Mouse (Mus musculus) spleen, postnatal 4 days (tissue): ENCODE measurements around the gene Flt3.
A peak's percentile ranks its signal among the peaks of the same experiment; 100 is the strongest.

Experiments used
- DNase-seq, 2 experiments: peaks; one replicate each; pipeline ENCODE4 v3.0.0; 2022; ENCODE audit warnings: low spot score in 2 of 2

Flt3 gene

DNA sequence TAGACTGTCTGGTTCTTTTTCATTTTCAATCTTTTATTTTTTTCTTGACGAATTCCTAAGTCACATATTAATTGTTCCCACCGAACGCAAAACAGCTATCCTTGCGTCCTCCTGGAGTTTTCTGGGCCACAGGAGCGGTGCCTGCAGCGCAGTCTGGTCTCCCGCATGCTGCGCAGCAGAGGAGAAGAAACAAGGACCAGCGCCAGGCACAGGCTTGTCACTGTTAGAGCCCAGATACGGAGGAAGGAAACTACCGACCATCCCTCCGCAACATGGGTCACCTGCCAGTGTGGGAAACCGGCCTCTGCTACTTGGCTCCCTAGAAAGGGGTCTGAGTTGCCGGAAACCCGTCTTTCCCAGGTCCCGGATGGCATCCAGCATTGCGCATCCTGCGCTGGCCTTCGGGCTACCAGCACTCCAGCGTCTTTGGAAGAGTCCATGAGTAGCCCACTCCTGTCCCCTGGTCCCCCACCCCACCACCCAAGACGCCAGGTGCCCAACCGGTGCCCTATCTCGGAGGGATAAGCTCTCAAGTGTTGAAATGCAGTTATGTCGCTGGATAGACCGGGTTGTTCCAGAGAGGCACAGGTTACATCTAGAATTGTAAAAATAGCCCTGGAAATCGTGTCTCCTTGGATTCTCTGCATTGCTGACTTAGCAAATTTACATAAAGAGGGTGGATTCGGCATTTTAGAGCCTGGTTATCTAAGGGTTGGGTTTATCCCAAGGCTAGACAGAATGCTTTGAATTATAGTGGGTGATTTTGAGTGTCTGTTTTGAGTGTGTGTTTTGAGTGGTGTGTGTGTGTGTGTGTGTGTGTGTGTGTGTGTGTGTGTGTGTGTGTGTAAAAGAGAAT is 87.2 kb downstream of the Flt3 start:
- no peak for DNase-seq

DNA sequence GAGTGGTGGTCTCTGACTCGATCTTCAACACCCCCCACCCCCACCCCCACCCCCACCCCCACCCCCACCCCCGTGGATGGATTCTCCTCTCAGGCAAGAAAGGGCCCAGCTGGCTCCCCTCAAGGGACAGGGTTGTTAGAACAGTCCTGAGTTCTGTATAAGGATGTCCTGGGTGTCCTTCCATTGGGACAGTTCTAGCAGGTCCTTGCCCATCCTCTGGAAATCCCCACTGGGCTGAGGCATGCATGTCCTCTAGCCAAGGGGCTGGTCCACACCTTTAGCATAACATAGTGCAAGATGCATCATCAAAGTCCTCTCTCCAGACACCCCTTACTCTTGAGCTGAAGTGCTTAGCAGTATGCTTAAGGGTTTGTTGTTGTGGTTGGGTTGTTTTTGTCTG is 90.5 kb downstream of the Flt3 start:
- DNase-seq, result no peak

DNA sequence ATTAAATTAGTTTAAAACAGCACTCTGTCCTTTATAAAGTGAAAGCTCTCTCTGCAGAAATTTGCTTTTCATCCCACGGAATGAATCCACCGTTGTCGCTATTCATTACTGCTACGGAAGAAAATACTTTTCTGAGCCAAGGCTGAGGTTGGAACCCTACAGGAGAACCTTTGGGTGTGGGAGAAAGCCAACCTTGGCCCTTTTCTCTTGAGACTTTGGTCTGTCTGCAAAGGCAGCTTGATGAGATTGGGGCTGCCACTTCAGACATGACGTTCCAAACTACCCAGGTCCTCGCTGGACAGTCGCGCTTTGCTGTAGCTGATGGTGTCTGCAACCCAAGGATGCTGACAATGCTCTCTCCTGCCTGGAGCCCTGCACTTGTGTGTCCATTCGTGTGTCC is 91.8 kb downstream of the Flt3 start:
- no peak for DNase-seq

DNA sequence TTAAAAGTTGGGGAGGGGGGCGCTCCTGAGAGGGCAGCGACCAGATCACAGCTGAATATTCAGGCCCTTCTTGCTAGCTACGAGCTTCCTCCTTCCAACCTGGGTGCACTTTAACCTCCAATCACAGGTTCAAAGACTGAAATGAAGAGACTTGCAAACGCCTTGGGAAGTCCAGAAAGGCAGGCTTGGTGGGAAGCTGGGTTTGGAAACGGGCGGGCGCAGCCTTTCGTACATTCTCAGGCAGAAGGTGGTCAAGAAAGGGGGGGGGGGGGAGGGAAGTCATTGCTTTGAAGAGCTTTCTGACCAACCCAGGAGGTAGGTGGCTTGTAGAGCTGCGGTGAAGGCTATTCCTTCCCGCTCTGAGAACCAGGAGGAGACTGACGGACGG is 92.9 kb downstream of the Flt3 start:
- DNase-seq, result no peak

DNA sequence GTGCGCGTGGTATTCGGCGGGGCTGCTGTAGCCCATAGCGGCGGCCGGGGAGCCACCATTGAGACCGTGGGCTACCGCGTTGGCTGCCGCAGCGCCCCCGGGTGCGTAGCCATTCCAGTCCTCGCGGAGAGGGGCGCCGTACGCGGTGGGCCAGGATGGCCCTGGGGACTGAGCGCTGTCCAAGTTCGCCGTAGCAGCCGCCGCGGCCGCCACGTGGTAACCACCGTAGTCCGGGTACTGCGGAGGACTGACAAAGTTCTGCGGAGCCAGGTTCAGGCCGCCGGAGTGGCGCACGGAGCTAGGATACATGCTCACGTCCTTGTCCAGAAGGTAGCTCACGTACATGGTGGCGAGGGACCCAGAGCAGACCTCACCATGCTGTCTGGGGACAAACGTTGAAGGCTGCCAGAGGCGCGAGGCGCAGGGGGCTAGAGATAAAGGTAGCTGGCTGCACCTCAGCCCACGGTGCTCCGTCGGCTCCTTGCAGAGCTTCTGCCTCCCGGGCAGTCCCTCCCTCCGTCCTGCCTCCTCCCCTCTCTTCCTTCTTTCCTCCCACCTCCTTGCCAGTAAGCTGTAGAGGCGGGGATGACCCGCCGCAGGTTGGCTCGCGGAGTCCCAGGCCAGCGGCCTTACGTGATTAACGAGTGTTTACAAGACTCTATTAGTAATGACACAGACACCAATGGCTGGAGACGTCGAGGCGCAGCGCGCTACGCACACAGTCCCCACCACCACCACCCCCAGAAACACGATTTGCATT is 93.5 kb downstream of the Flt3 start, which contains the start of gene Cdx2:
Cdx2 (minus strand) TSS at position 633 of the 760 bp plus-strand sequence.
- DNase-seq, result no peak

DNA sequence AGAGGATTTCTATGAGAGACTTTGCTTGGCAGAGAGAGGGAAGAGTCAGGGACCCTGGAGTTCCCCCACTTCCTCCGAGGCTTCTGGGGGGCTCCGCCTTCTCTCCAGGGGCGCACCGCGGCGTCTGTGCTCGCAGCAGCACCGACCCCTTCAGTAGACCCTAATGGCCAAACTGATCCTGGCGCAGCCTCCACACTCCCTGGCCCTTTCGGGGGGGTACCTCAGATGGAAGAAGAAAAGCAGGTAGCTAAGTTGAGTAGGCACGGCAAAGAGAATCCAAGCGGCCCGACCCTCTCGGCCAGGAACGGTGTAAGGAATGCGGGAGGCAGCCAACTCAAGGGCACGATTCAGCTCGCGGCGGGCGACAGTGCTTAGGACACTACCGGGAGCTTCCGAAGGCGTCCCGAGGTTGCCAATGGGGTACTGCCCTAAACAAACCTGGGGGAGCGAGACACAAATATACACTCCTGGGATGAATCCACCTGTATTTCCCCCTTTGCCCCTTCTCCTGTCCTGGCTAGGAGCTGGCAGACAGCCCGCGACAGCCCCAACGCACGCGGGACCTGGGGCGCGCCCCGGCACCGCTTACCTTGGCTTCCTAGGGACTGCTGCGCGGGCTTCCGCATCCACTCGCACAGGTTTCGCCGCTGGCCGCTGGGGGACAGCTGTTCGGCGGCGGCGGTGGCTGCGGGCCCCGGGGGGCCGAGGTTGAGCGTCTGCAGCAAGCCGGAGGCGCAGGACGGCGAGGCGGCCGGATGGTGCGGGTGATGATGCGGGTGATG is 94.2 kb downstream of the Flt3 start:
- DNase-seq, result no peak

DNA sequence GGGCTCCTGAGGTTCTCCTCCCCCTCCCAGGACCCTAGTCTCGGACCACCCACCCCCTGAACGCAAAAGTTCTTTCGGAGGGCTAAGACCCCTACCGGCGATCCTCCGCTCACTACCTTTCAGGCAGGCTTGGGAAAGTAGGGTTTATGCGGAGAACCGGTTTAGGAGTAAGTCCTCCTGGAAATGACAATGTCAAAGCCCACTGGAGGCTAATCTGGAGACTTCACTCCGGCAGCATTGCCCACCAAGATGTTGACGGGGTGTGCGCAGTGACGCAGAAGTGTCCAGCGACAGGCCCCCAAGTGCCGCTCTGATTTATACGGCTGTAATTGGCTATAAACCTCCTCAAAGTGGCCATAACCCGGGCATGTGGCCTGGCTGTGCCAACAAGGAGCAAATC is 95.1 kb downstream of the Flt3 start:
- no peak for DNase-seq

DNA sequence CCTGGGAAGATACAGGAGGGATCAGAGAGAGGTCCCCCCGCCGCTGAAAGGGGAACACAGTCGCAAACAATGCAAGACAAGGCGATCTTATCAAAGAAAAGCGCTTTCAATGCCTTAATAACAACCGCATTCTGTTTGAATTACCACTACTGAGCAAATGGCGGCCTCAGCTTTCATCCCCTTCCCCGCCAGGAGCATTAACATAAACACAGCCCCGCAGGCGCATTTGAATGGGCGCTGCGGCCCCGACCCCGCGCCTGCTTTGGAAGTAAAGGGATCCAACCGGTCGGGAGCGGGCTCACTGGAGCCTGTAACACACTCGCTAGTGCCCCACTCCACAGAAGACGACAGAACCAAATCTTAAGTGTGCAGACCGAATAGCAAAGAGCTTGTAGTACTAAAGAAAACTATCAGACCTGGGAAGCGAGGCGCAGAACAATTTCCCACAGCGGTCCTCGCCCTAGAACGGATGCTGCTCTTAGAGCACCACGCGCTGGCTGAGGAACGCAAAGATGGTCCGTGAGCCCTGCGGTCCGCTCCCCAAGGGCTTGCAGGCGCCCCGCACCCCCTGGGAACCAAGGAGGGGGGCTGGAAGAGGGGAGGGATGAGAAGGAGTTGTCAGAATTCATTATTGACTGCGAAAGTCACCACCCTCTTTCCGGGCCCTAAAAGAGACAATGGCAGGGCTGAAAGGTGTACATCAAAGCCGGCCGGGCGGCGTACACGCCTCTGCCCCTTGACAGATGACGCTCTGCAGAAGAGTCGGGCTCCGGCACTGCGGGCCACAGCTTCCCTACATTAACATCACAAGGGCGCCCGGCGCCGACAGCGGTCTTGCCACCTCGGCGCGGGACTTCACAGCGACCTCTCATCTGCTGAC is 95.8 kb downstream of the Flt3 start:
- DNase-seq, result no peak

DNA sequence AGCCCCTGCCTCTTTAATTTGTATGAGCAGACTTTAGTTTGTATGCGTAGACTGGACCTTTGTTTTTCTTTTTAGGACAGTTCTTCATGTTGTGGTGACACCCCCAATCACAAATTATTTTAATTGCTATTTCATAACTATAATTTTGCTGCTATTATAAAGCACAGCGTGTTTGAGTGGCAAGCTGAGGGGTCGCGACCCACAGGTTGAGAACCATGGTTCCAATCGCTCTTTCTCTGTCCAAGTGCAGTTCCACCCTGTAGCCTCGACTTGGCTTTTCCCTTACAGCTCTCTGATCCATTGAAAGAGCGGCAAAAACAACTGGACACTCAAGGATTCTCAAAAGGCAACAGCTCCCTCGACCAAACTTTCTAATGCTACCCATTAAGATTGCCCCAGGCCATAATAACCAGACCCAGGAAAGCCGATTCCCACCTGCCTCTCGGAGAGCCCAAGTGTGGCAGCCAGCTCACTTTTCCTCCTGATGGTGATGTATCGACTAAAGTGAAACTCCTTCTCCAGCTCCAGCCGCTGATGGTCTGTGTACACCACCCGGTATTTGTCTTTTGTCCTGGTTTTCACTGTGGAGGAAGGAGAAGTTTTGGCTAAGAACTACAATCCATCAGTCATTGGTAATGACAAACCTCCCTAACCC is 97.4 kb downstream of the Flt3 start:
- DNase-seq, result no peak

DNA sequence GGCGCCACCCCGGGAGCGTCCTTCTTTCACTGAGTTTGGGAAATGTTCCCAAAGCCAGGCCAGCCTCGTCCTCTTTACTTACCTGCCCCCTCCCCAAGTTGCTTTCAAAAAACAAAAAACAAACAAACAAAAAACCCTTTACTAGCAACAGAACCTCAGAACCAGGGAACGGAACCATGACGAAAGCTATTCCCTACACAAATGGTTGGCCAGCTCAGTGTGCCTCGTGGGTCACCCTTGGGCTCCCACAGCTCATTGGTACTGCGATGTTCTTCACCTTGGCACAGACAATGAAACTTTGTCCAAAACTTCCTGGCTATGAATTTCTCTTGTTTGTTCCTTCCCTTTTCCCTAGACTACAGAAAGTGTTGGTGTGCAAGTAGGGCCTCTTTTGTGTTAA is 98.1 kb downstream of the Flt3 start:
- no peak for DNase-seq

DNA sequence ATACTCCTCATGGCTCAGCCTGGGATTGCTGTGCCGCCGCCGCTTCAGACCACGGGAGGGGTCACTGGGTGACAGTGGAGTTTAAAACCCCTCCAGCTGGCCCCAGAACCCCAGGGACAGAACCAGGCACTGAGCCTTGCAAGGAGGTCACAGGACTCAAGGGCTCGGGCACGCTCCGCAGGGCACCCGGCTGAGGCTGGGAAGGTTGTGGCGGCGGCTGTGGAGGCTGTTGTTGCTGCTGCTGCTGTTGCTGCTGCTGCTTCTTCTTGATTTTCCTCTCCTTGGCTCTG is 98.6 kb downstream of the Flt3 start:
- no peak for DNase-seq

DNA sequence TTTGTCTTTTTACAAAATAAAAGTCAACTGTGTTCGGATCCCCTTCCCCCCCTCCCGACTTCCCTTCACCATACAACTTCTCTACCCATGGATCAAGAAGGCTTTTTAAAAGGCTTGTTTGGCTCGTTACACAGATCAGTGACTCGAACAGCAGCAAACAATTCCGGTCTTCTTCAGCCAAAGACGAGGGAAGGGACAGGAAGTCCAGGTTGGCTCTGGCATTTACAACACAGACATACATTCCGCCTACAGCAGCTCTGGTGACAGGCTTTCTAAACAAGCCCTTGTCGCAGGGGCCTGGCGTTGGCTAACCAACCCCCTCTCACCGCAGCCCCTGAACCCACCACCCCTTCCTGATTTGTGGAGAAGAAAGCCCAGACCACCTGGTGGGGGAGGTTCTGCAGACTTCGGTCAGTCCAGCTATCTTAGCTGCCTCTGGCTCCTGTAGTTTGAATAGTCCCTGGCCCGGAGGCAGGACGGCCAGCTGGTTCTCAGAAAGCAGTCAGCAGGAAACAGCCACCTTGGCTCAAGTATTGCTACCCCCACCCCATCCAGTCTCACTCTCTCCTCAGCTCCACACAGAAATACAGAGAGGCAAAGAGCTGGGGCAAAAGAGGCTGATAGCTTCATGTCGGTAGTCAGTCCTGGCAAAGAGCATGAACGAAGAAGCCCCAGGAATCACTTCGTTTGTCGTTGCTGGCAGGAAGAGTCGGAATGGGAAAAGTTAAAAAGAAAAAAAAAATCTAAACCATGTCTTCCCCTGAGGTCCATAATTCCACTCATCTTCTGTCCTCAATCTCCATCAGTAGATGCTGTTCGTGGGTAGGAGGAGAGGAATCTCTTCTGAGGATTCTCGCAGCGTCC is 99.1 kb downstream of the Flt3 start:
- DNase-seq, result no peak

DNA sequence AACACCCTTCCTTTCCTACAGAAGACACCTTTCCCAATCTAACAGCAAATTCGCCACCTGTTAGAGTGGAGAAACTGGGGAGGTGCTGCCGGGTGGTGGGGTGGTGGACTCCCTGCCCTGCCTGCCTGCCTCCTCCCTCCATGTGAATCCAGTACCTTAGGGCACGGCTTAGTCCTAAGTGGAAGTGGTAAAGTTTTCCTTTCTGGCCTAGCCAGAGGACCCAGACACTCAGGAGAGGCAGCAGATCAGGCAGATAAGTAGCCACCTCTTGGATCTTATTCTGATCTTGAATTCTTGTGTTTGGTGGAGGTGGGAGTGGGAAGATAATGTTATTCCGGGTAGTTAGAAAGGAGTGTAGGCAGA is 100.3 kb downstream of the Flt3 start:
- DNase-seq, result no peak

DNA sequence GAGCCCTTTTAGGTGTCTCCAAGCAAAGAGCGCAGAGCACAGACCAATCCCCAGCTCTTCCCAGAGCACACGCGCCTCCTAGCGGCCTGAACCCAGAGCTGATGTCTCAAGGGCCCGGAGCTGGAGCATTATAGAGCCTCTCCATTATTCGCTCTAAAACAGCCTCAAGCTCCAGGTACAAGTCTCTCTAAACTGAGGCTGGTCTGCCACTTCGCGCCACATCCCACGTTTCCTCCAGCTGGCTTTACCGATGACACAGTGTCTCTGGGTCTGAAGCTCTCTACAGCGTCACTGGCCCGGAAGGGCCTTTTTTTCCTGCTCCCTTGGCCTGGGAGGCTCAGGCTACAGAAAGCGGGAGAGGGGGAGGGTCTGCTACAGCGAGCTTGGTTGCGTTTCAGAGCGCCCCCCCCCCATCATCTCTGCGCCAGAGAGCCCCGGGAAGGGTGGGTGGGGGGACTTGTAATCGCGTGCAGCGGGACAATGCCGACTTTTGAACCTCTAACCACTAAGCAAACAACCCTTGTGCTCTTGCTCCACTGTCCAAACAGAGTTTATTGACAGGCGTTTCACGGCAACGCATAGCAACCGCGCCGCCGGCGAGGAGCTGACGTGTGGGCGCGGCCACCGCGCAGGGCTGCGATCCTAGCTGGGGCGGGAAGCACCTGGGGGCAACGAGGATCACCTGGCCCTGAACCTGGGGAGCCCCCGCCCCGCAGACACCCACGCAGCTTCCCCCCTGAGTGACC is 100.9 kb downstream of the Flt3 start:
- DNase-seq, result no peak

DNA sequence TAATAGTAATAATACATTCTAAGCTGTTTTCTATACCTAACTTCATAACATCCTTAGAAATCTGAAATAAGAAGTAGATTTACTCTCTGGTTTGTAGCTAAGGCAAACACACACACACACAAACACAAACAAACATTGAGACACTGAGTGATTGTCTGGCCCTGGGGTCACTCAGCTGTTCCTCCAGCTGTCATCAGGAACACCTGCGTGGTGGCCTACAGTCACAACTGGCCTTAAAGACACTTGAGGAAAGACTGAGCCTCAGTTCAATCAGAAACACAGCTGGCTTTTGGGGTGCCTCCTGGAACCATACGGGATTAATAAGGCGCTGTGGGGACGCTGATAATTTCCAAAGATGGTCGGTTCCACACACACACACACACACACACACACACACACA is 103.0 kb downstream of the Flt3 start:
- no peak for DNase-seq

DNA sequence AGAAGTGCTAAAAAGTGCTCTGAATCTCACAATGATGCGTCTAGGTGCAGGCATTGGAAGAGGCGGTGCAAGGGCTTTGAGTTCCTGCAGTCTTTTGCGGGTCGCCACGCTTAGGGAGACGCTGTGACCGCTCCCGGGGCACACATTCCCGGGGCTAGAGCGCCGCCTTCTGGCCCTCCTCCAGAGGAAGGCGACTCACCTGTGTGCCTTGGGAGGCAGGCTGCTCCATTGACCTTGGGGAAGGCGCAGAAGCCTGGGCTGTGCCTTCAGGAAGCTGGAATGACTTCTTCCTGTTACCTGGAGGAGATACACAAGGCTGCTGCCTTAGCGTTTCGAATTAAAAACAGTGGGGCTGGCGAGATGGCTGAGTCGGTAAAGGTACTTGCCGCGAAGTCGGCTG is 106.2 kb downstream of the Flt3 start:
- no peak for DNase-seq

DNA sequence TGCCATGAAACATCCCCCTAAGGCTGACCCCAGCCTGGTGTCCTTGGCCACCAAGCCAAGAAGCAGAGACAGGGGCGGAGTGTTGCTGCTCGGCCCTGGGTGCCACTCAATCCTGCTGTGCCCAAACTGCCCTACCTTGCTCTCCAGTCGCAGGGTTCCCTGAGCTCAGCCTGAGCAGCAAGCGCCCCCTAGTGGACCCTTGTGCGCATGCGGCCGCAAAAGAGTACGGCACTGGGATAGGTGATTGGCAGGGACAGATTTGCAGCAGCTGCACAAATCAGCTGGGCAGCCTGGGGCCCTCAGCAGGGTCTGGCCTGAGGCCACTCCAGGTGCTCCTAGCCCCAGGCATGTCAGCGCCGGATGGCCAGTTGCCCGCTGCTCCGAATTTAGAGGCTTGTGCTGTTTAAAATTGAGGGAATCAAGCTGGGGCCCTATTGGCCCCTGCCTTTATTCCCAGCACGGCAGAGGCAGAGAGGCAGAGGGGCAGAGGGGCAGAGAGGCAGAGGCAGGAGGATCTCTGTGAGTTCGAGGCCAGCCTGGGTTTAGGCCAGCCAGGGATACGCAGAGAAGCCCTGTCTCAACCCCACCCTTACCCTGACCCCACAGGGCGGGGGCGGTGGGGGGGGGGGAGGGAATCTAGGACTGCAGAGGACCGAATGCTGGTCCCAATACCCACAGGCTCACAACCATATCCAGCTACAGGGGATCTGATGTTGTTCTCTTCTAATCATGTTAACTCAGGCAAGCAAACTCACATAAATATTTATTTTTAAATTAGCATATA is 107.0 kb downstream of the Flt3 start:
- DNase-seq, result peak; percentile 54 to 82

DNA sequence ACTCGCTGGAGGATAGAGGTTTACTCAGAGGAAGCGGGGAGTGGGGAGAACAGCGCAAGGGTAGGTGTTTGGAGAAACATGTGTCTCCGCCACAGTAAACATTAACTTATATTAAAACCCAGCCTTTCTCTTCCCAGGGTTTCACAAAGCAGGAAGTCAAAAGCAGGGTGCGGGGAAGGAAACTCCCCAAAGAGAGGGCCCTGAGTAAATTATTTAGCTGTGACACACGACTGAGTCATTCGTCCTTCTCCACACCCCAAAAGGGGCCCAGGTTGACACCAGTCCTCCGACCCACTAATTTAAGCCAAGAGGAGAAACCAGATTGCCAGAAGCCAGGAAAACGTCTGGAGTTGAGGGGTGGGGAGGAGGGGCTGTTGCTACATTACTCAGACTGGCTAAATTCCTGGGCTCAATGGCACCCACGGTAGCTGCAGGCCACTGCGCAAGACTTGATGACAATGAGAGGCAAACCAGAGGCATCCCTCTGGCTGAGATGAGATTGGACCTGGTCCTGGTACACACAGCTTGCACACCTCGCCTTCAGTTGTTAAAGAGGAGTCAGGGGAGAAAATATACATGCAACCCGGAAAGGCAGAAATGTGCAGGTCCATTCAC is 107.7 kb downstream of the Flt3 start:
- no peak for DNase-seq
